Mouse (Mus musculus) cerebellum, postnatal 10 days (tissue): ENCODE measurements around the gene Tbc1d24.

ENCODE experiments used
- DNase-seq, 2 experiments: peaks; one replicate each; pipeline ENCODE4 v3.0.0; 2021; ENCODE audit warnings: mixed read lengths in 2 of 2

Gene Tbc1d24

DNA sequence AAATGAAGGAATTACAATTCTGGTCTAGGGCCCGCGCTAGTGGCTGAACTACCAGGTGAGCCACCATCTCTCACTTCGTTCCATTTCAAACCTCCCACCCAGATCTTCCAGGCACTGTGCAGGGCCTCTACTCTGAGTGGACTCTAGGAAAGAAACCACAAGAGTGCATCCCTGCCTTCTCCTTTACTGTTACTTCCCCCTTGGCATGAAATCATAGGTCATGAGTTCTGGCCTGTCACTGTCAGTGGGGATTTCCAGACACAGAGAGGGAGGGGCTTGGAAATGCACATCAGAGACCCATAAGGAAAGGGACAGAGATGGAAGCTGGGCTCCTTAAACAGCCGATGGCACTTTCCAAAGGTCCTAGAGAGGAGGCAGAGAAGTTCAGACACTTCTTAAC is 33.6 kb downstream of the Tbc1d24 start:
- DNase-seq: no peak

- DNase-seq: no peak
These were observed 34.6 kb downstream of the Tbc1d24 start for GRCm38 (mm10) chr17:24170729-24171128.

- no peak for DNase-seq
These were observed 35.2 kb downstream of the Tbc1d24 start for GRCm38 (mm10) chr17:24170125-24170524.

DNA sequence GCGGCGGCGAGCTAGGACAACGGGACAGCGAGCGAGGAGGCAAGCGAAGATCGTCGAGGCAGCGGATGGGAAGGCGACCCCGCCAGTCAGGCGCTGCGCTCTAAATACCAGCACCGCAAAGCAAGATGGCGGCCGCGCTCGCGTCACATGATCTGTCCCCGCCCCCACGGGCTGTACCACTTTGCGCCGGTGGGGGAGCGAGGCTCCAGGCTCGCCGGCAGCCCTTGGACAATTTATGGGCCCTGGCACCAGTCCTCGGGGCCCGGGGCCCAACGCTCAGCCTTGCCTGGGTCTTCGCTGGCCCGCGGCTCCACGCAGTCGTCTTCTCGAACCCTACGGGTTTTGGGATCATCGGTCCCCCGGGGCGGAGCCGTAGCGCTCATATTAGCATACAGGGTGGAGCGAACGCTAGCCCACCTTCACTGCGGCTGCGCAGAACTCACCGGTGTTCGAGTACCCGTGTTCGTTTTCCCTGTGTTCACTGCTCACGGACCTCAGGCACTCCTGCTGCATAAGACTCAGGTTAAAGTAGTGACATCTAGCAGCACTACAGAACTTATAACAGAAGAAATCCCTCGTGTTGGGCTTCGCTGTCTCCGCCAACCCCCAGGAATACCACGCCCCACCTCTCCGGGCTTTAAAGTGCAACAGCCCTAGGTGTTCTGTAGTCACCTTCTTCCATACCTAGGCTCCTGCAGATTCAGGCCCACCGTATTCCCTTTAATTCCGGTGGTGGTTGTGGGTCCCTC is 35.9 kb downstream of the Tbc1d24 start, which contains the start of gene Atp6v0c:
Atp6v0c (minus strand) TSS at position 386 of the 749 bp plus-strand sequence.
- peak; percentile 98 for DNase-seq

DNA sequence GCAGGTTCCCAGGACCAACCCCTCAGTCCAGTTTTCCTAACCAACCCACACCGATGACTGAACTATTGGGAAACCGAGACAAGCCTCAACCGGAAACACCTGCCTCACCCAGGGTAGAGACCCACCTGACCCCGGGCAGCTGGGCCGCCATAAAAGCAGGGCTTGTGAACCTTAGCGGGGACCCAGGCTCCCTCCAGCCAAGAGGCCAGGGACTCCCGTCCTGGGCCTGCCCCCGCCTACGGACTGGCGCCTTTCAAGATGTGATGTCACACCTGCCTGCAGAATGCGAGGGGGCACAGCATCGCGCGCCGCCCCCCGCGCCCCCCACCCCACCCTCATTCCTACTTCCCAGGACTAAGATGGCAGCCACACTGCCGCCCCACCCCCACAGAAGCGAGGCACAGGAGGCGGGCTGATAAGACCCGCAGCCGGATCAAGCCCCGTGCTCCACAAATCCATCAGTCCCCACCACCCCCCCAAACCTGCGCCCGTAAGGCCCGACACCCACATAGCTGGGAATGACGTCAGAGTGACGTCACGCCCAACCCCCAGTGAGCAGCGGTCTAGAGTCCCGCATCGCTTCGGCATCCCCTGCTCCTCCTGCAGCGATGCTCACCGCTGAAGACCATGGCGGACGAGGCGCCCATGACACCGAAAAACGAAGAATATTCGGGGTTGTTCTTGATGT is 36.6 kb downstream of the Tbc1d24 start:
- peak; percentile 85 to 87 for DNase-seq

GRCm38 (mm10) chr17:24167891-24168505 is 37.4 kb downstream of the Tbc1d24 start:
- no peak for DNase-seq

DNA sequence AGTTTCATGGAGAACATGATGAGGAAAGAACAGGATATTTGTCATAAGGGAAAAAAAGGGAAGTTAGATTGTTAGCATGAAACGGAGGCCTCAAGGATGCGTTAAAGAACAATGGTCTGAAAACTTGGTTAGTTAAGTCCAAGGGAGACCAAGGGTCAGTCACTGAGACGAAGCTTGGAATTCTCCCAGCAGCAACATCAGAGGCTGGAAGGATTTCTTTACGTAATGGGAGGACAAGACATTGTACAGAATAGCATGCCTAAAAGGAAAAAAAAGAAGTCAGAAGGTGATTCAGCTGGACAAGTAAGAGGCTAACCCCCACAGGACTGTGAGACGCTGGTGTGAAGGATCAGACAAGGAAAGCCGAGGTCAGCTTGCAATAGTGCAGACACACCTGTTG is 38.2 kb downstream of the Tbc1d24 start:
- DNase-seq: no peak

DNA sequence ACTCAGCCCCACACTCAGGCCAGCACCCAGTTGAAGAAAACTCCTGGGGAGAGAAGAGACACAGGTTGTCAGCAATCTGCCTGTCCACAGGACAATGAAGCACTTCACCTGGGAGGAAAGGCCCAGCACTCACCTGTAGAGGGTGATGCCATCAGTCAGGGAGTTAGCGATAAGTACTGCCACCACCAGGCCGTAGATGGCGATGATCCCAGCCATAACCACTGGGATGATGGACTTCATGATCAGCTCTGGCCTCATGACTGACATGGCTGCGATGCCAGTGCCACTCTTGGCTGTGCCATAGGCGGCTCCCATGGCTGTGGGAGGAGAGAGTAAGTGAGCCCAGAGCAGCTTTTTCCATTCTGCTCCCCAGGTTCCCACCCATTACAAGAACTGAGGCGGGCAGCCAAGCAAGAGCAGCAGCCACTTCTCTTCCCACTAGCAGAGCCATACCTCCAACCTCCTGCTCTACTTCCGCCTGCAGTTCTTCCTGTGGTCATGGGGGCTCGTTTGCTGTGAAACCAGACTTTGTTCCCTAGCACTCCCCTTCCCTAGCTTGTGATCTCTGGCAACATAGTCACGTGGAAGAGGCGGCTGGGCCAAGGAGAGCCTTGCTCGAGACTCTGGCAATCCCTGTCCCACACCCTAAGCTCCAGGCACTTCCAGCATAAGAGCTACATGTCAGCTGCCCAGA is 40.6 kb downstream of the Tbc1d24 start:
- DNase-seq: no peak

GRCm38 (mm10) chr17:24163176-24163962 is 42.0 kb downstream of the Tbc1d24 start, which contains the start of gene Amdhd2:
Gene Amdhd2, minus strand, starts transcription at chr17:24163766.
- DNase-seq: peak; percentile 98 to 99

DNA sequence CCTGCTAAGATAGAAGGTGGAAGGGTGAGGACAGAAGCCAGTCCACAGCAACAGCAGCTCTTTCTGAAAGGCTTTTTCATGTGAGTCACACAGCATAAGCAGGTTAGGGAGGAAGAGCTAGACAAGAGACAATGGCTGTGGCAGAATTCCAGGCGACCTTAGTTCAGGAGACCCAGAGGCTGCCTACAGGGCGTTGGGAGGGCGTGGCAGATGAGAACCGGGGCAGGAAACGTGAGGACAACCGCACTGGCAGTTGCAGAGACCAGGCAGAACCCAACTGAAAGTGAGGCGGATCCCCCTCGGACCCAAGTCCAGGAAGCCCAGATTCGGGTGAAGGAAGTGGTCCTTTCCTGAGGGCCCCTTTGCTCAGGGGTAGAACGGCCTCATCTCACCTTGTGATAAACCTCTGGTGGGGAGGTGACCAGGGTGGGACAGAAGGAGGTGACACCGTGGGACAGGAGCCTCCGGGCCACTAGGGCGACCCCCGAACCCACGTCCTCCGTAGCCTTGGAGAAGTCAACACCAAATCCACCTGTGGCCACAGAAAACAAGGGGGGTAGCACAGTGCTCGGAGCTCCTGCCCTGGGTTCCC is 42.7 kb downstream of the Tbc1d24 start:
- peak; percentile 40 to 43 for DNase-seq

- no peak for DNase-seq
These were observed 43.9 kb downstream of the Tbc1d24 start for GRCm38 (mm10) chr17:24161466-24161865.

GRCm38 (mm10) chr17:24157526-24157925 is 47.8 kb downstream of the Tbc1d24 start:
- DNase-seq: no peak

GRCm38 (mm10) chr17:24157121-24157520 is 48.2 kb downstream of the Tbc1d24 start:
- DNase-seq: no peak

GRCm38 (mm10) chr17:24156394-24156793 is 49.0 kb downstream of the Tbc1d24 start:
- DNase-seq: no peak

- DNase-seq: no peak
These were observed 49.6 kb downstream of the Tbc1d24 start for GRCm38 (mm10) chr17:24155742-24156141.

- no peak for DNase-seq
These were observed 50.9 kb downstream of the Tbc1d24 start for GRCm38 (mm10) chr17:24154463-24154862.

GRCm38 (mm10) chr17:24151890-24152563 is 53.3 kb downstream of the Tbc1d24 start:
- DNase-seq: peak; percentile 90 to 91

GRCm38 (mm10) chr17:24151382-24151781 is 54.0 kb downstream of the Tbc1d24 start:
- DNase-seq: no peak

GRCm38 (mm10) chr17:24150824-24151223 is 54.5 kb downstream of the Tbc1d24 start, which contains the start of gene Pdpk1:
Gene Pdpk1, minus strand, starts transcription at chr17:24150924.
- DNase-seq: no peak

- DNase-seq: no peak
These were observed 55.9 kb downstream of the Tbc1d24 start for GRCm38 (mm10) chr17:24149421-24149820.

- no peak for DNase-seq
These were observed 62.5 kb downstream of the Tbc1d24 start for GRCm38 (mm10) chr17:24142897-24143296.
